Mouse (Mus musculus): ENCODE results near the gene Lgi1. TPM values are rescaled to one million over a fixed set of nuclear protein-coding genes. Genes with fewer than 3 reads are reported as not detected.

Lgi1 gene
- polyA plus RNA-seq, 1 experiment from 2014 or later, result 0.92 TPM

GRCm38 (mm10) chr19:38316602-38317313 is 52.4 kb downstream of the Lgi1 start:
- H3K36me3 ChIP-seq, result no peaks in the 10 kb centered on the region
- 80% methylated on average over 6 of the region's 6 CpGs for WGBS
- no peak overlapping the region for H3K27ac ChIP-seq
- H3K4me2 ChIP-seq, result no peak overlapping the region
- ATAC-seq (ENCODE audit: insufficient read depth, low FRiP score, low read depth), result no peak
- H3K27me3 ChIP-seq (replicated peaks), result no peaks in the 10 kb centered on the region
- H3K9me3 ChIP-seq, result no peaks in the 10 kb centered on the region
- H3K4me1 ChIP-seq, result no peaks in the 10 kb centered on the region
- H3K9ac ChIP-seq, result no peak overlapping the region
- H3K4me3 ChIP-seq (replicated peaks), result no peak overlapping the region

- no peak overlapping the region for H3K27ac ChIP-seq
- no peak overlapping the region for H3K4me3 ChIP-seq (replicated peaks)
- no peaks in the 10 kb centered on the region for H3K36me3 ChIP-seq
- ATAC-seq (ENCODE audit: insufficient read depth, low FRiP score, low read depth), result no peak
- no peaks in the 10 kb centered on the region for H3K9me3 ChIP-seq
- H3K27me3 ChIP-seq (replicated peaks), result no peaks in the 10 kb centered on the region
- H3K4me2 ChIP-seq, result no peak overlapping the region
- 91% methylated on average over 4 of the region's 4 CpGs for WGBS
- no peak overlapping the region for H3K9ac ChIP-seq
- no peaks in the 10 kb centered on the region for H3K4me1 ChIP-seq
These were observed 54.0 kb downstream of the Lgi1 start for GRCm38 (mm10) chr19:38318308-38318707.

DNA sequence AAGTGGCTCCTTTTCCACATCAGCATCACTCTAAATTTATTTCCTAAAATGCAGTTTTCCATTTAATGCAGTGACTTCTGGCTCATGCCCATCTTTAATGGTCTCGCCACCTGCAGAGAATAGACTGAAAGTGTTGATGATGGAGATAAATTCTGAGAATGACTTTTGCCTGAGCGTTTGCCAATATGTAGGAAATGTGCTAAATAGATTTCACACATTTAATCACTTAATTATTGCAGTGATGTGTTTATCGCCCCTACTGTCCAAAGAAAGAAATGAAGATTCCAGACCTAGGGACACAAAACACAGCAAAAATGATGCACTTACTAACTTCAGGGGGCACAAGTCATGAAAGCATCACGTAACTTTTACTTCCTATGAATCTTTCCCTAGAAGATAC is 54.8 kb downstream of the Lgi1 start:
- 79% methylated on average over 4 of the region's 4 CpGs for WGBS
- H3K9me3 ChIP-seq, result no peaks in the 10 kb centered on the region
- no peak overlapping the region for H3K4me2 ChIP-seq
- H3K27ac ChIP-seq, result no peak overlapping the region
- H3K27me3 ChIP-seq (replicated peaks), result no peaks in the 10 kb centered on the region
- H3K9ac ChIP-seq, result no peak overlapping the region
- no peak overlapping the region for H3K4me3 ChIP-seq (replicated peaks)
- no peaks in the 10 kb centered on the region for H3K4me1 ChIP-seq
- no peak for ATAC-seq (ENCODE audit: insufficient read depth, low FRiP score, low read depth)
- H3K36me3 ChIP-seq, result no peaks in the 10 kb centered on the region

DNA sequence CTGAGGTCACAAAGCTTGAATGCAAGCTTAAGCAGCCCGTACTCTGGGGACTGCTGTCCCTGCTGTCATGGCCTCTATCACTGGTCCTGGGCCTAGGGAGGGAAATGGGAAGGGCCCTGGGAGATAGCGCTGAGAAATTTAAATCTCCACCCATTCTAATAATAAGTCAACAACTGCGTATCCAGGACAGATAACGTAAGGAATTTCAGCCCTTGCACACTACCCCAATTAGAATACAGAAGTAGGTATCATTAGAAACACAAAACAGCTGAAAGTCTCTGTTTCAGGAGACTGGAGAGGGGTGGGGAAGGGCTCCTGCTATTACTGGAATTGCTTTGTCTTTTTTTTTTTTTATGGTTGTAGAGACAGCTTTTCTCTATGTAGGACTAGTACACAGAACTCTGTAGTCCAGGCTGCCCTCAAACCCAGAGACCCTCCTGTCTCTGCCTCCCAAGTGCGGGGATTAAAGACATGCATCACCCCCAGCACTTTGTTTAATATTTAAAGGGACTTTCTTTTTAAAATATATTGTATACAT is 56.4 kb downstream of the Lgi1 start:
- Histone ChIP-seq H3K27me3 (replicated peaks) (no peaks in the 10 kb centered on the region), H3K4me3 (replicated peaks) (no peak overlapping the region), H3K4me2 (no peak overlapping the region), H3K9ac (no peak overlapping the region), H3K36me3 (no peaks in the 10 kb centered on the region), H3K4me1 (no peaks in the 10 kb centered on the region), H3K9me3 (no peaks in the 10 kb centered on the region), H3K27ac (no peak overlapping the region)
- WGBS, result 73% methylated on average over 5 of the region's 5 CpGs
- no peak for ATAC-seq (ENCODE audit: insufficient read depth, low FRiP score, low read depth)

DNA sequence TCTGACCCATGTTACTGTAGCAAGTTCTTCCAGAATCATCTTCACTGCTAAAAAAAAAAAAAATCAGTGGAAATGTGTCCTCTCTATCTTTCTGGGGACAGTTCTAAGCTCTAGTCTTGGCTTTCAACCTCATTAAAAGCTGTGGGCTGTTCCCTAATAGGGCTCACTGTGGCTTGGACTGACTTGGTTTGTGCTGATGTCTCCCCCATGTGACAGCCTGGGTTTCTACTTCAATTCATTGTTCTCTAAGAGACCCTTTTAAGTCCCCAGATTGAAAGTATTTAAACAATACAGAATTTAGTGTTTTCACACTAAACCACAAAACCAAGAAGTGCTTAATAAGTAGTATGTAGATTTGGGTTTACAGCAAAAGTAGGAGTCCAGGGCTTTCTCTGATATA is 59.4 kb downstream of the Lgi1 start:
- Histone ChIP-seq H3K4me3 (replicated peaks) (no peak overlapping the region), H3K27me3 (replicated peaks) (no peaks in the 10 kb centered on the region), H3K36me3 (no peaks in the 10 kb centered on the region), H3K4me1 (no peaks in the 10 kb centered on the region), H3K9ac (no peak overlapping the region), H3K9me3 (no peaks in the 10 kb centered on the region), H3K27ac (no peak overlapping the region), H3K4me2 (no peak overlapping the region)
- ATAC-seq (ENCODE audit: insufficient read depth, low FRiP score, low read depth), result no peak

DNA sequence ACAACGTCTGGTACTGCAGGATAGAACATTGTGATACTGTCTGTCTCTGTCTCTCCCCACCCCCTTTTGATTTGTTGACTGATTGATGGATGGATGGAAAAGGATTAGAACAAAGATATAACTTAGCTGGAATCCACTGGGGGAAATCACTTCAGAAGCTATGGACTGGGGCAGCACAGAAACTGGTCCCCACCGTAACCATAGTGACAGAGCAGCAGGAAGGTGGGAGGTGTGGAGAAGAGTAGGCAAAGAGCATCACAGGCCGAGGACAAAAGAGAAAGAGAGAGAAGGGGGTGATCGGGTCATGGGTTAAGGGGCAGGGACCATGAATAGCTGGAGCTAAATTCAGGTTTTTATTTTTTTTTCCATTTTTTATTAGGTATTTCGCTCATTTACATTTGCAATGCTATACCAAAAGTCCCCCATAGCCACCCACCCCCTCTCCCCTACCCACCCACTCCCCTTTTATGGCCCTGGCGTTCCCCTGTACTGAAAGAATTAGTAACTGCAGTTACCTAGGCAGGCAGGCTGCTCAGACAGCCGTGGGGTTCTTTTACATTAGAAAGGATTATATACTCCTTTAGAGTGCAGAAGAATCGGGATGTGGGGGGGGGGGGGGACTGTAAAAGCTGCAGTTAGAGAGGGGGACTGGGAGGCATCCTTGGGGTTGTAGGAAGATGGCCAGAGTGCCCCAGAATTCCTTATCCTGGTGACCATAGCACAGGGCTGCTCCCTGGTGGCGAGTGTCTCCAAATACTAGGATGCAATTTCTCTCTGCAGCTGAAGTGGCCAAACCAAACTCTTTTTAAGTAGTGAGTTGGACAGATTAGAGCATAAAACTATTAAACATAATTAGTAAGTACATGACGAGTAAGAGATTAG is 60.1 kb downstream of the Lgi1 start:
- Histone ChIP-seq H3K9me3 (no peaks in the 10 kb centered on the region), H3K4me3 (replicated peaks) (no peak overlapping the region), H3K27me3 (replicated peaks) (no peaks in the 10 kb centered on the region), H3K36me3 (no peaks in the 10 kb centered on the region), H3K4me2 (no peak overlapping the region), H3K27ac (no peak overlapping the region), H3K9ac (no peak overlapping the region), H3K4me1 (no peaks in the 10 kb centered on the region)
- ATAC-seq (ENCODE audit: insufficient read depth, low FRiP score, low read depth), result no peak; the same call in 1 of the 2 replicates
- 54% methylated on average over 10 of the region's 10 CpGs for WGBS

DNA sequence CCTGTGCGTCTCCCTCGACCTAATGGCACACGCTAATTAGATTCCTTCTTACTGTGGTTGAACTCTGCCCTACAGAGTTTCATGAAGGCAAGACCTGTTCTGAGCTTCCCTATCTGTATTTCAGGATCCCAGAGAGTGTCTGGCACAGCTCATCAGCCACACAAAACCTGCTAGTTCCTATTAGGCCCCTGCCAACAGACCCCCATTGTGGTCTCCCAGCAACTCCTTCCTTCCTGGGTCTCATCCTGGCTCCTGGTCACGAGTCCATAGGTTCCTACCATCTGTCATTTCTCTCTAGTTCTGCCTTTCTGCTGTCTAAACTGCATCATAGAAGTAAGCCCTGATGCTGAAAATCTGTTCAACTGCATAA is 60.7 kb downstream of the Lgi1 start:
- ATAC-seq (ENCODE audit: insufficient read depth, low FRiP score, low read depth), result no peak
- 61% methylated on average over 4 of the region's 4 CpGs for WGBS

DNA sequence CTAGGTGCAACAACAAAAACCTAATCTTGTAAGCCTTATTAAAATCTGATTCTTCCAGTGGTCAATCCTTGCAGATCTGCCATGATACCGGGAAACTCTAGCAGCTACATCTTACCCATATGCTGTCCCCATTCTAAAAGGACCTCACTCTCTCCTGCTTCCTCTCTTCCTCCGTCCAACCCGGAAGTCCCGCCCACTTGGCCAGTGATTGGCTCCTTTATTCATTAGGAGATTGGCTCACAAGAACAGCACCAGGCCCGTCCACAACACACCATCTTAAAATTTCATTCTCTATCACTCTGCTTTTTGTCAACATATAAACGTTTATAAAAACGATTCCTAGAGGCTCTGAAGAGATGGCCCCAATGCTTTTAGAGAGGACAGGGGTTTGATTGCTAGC is 61.5 kb downstream of the Lgi1 start:
- Histone ChIP-seq H3K27ac (no peak overlapping the region), H3K4me2 (no peak overlapping the region), H3K9ac (no peak overlapping the region), H3K4me1 (no peaks in the 10 kb centered on the region), H3K27me3 (replicated peaks) (no peaks in the 10 kb centered on the region), H3K36me3 (no peaks in the 10 kb centered on the region), H3K9me3 (no peaks in the 10 kb centered on the region), H3K4me3 (replicated peaks) (no peak overlapping the region)
- 78% methylated on average over 7 of the region's 7 CpGs for WGBS
- ATAC-seq (ENCODE audit: insufficient read depth, low FRiP score, low read depth), result no peak

More for the DNA sequence above, 60.7 kb downstream of the Lgi1 start:
- Histone ChIP-seq H3K9me3 (no peaks in the 10 kb centered on the region), H3K9ac (no peak overlapping the region), H3K27me3 (replicated peaks) (no peaks in the 10 kb centered on the region), H3K27ac (no peak overlapping the region), H3K36me3 (no peaks in the 10 kb centered on the region), H3K4me2 (no peak overlapping the region), H3K4me1 (no peaks in the 10 kb centered on the region), H3K4me3 (replicated peaks) (no peak overlapping the region)

GRCm38 (mm10) chr19:38327002-38327401 is 62.7 kb downstream of the Lgi1 start:
- Histone ChIP-seq H3K4me3 (replicated peaks) (no peak overlapping the region), H3K9ac (no peak overlapping the region)
- 64% methylated on average over 4 of the region's 4 CpGs for WGBS

DNA sequence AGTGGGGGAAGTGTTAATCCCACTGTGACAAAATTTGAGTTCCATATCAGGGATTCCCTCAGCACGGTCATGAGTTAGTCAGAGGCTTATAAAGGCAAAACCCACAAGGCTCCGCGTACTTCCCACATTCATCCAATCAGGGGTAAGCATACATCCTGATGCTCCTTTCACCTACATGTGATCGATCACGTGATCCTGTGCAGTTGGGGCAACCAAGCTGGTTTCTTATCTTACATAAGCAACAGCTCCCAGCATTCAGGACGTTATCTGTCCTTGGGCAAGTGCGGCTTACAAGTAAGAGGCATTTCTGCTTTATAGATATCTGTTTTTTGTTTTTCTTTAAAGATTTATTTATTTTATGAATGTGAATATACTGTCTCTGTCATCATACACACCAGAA is 63.7 kb downstream of the Lgi1 start:
- H3K27ac ChIP-seq, result no peak overlapping the region
- no peaks in the 10 kb centered on the region for H3K27me3 ChIP-seq (replicated peaks)
- no peaks in the 10 kb centered on the region for H3K4me1 ChIP-seq
- H3K9me3 ChIP-seq, result no peaks in the 10 kb centered on the region
- no peak overlapping the region for H3K9ac ChIP-seq
- 86% methylated on average over 7 of the region's 7 CpGs for WGBS
- no peak overlapping the region for H3K4me3 ChIP-seq (replicated peaks)
- no peaks in the 10 kb centered on the region for H3K36me3 ChIP-seq
- H3K4me2 ChIP-seq, result no peak overlapping the region
- no peak for ATAC-seq (ENCODE audit: insufficient read depth, low FRiP score, low read depth)

More at GRCm38 (mm10) chr19:38327002-38327401, 62.7 kb downstream of the Lgi1 start:
- no peak overlapping the region for H3K27ac ChIP-seq
- no peaks in the 10 kb centered on the region for H3K27me3 ChIP-seq (replicated peaks)
- no peak overlapping the region for H3K4me2 ChIP-seq
- H3K4me1 ChIP-seq, result no peaks in the 10 kb centered on the region
- no peak for ATAC-seq (ENCODE audit: insufficient read depth, low FRiP score, low read depth)
- no peaks in the 10 kb centered on the region for H3K36me3 ChIP-seq
- no peaks in the 10 kb centered on the region for H3K9me3 ChIP-seq

GRCm38 (mm10) chr19:38329257-38329656 is 64.9 kb downstream of the Lgi1 start:
- no peak overlapping the region for H3K4me2 ChIP-seq
- H3K9ac ChIP-seq, result no peak overlapping the region
- 83% methylated on average over 5 of the region's 5 CpGs for WGBS
- no peaks in the 10 kb centered on the region for H3K36me3 ChIP-seq
- H3K9me3 ChIP-seq, result no peaks in the 10 kb centered on the region
- no peak overlapping the region for H3K4me3 ChIP-seq (replicated peaks)
- no peaks in the 10 kb centered on the region for H3K4me1 ChIP-seq
- H3K27me3 ChIP-seq (replicated peaks), result no peaks in the 10 kb centered on the region
- H3K27ac ChIP-seq, result no peak overlapping the region
- no peak for ATAC-seq (ENCODE audit: insufficient read depth, low FRiP score, low read depth)

DNA sequence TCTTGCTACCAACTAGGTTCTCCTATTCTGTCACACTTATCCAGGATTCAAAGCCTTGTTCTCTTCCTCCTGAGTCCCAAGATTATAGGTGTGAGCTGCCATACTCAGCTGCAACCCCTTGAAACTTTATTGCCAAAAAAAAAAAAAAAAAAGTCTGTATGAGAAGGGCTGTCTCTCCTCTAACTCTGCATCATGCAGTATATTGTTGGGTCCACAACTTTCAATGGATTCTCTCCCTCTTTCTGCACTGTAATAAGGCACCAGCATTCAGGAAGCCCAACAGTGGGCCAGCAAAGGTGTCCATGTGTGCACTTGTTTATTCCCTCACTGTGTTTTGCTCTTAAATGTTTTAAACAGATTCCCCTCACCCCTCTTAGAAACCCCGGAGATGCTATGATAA is 66.7 kb downstream of the Lgi1 start:
- no peaks in the 10 kb centered on the region for H3K36me3 ChIP-seq
- no peak overlapping the region for H3K4me3 ChIP-seq (replicated peaks)
- no peaks in the 10 kb centered on the region for H3K4me1 ChIP-seq
- no peaks in the 10 kb centered on the region for H3K27me3 ChIP-seq (replicated peaks)
- H3K9me3 ChIP-seq, result no peaks in the 10 kb centered on the region
- no peak overlapping the region for H3K4me2 ChIP-seq
- no peak for ATAC-seq (ENCODE audit: insufficient read depth, low FRiP score, low read depth)
- no peak overlapping the region for H3K9ac ChIP-seq
- 24% methylated on average over 1 of the region's 1 CpGs for WGBS
- H3K27ac ChIP-seq, result no peak overlapping the region
